Mouse (Mus musculus): ENCODE results near the gene Kctd11. TPM values are rescaled to one million over a fixed set of nuclear protein-coding genes. Genes with fewer than 3 reads are reported as not detected.
"Not testable (repeated sequence)": the region's sequence is repeated elsewhere in the genome, so short reads cannot be mapped to it uniquely, and the experiment has no call there.

Gene Kctd11
- polyA plus RNA-seq, 1 experiment from 2014 or later, result 9.4 TPM

GRCm38 (mm10) chr11:69876867-69877266, 4.3 kb downstream of the Kctd11 start:
- H3K27ac ChIP-seq, result peak overlapping the region; percentile 37; the same call in 1 of the 2 replicates
- ATAC-seq (replicated peaks; ENCODE audit: low FRiP score), result no peak
- 5% methylated on average over 12 of the region's 12 CpGs for WGBS
- 0 out of 2 replicates have a peak overlapping the region, but pooled peaks have one; percentile 1 for H3K9ac ChIP-seq
- no peaks in the 10 kb centered on the region for H3K36me3 ChIP-seq
- peak overlapping the region; percentile 18 for H3K4me3 ChIP-seq (replicated peaks)
- peaks cover 51% of the 10 kb centered on the region for H3K4me1 ChIP-seq
- peak overlapping the region; percentile 46 for H3K4me2 ChIP-seq
- H3K9me3 ChIP-seq (replicated peaks), result no peaks in the 10 kb centered on the region
- no peaks in the 10 kb centered on the region for H3K27me3 ChIP-seq

DNA sequence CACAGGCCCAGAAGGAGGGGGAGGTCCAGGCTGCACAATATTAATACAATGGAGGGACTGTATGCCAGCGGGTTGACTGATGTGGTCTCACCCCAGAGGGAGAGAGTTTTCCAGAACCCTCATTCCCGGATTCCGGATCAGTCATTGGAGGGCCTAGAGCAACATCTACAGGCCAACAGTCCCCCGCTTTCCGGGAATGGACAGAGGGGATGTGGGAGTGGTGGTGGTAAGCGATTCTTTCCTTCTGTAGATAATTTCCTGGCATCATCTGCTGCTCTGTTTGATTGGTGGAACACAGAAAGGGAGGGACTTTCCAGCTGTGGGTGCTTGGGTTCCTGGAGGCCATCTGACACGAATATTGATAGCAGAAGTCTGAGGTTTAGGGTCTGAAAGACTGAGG, 5.0 kb downstream of the Kctd11 start:
- H3K4me1 ChIP-seq, result peaks cover 44% of the 10 kb centered on the region
- no peak overlapping the region for H3K4me3 ChIP-seq (replicated peaks)
- no peaks in the 10 kb centered on the region for H3K27me3 ChIP-seq
- peak overlapping the region; percentile 37; the same call in 1 of the 2 replicates for H3K27ac ChIP-seq
- no peaks in the 10 kb centered on the region for H3K36me3 ChIP-seq
- WGBS, result 49% methylated on average over 7 of the region's 7 CpGs
- H3K9me3 ChIP-seq (replicated peaks), result no peaks in the 10 kb centered on the region
- ATAC-seq (replicated peaks; ENCODE audit: low FRiP score), result no peak
- no peak overlapping the region for H3K9ac ChIP-seq
- 0 out of 2 replicates have a peak overlapping the region, but pooled peaks have one; percentile 46 for H3K4me2 ChIP-seq

DNA sequence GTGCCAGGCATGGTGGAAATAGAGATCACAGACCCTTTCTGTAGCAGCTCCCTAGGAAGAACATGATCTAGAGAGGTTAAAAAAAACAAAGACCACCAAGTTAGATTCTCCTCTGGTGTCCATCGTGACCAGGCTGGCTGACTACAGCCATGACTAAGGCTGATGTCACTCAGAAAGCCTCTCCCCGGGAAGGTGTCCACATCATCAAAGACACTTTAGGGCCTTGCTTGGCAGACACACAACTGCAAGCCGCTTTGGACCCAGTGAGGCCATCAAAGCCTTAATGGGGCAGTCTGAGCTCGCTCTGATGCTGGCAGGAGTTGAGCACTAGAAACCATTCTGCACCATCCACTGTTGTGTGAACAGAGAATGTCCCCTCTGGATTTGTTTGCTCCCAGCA, 8.8 kb downstream of the Kctd11 start:
- Histone ChIP-seq H3K36me3 (no peaks in the 10 kb centered on the region), H3K27me3 (no peaks in the 10 kb centered on the region), H3K9me3 (replicated peaks) (no peaks in the 10 kb centered on the region), H3K9ac (no peak overlapping the region), H3K4me1 (peaks cover 16% of the 10 kb centered on the region), H3K4me3 (replicated peaks) (no peak overlapping the region), H3K4me2 (no peak overlapping the region), H3K27ac (no peak overlapping the region)
- no peak for ATAC-seq (replicated peaks; ENCODE audit: low FRiP score)
- WGBS, result 62% methylated on average over 4 of the region's 4 CpGs

- ATAC-seq (replicated peaks; ENCODE audit: low FRiP score), result no peak
Measured at GRCm38 (mm10) chr11:69871822-69872221, 9.4 kb downstream of the Kctd11 start.

GRCm38 (mm10) chr11:69870289-69871069, 10.7 kb downstream of the Kctd11 start:
- ATAC-seq (replicated peaks; ENCODE audit: low FRiP score), result no peak
- 91% methylated on average over 2 of the region's 2 CpGs for WGBS
- H3K36me3 ChIP-seq, result no peaks in the 10 kb centered on the region
- no peaks in the 10 kb centered on the region for H3K9me3 ChIP-seq (replicated peaks)
- H3K4me1 ChIP-seq, result no peaks in the 10 kb centered on the region
- no peaks in the 10 kb centered on the region for H3K27me3 ChIP-seq
- no peak overlapping the region for H3K27ac ChIP-seq
- no peak overlapping the region for H3K4me2 ChIP-seq
- no peak overlapping the region for H3K9ac ChIP-seq
- H3K4me3 ChIP-seq (replicated peaks), result no peak overlapping the region

More at GRCm38 (mm10) chr11:69871822-69872221, 9.4 kb downstream of the Kctd11 start:
- Histone ChIP-seq H3K4me3 (replicated peaks) (no peak overlapping the region), H3K27ac (no peak overlapping the region), H3K9ac (no peak overlapping the region), H3K9me3 (replicated peaks) (no peaks in the 10 kb centered on the region), H3K4me2 (no peak overlapping the region), H3K27me3 (no peaks in the 10 kb centered on the region), H3K4me1 (peaks cover 10% of the 10 kb centered on the region), H3K36me3 (no peaks in the 10 kb centered on the region)
- 83% methylated on average over 7 of the region's 7 CpGs for WGBS

DNA sequence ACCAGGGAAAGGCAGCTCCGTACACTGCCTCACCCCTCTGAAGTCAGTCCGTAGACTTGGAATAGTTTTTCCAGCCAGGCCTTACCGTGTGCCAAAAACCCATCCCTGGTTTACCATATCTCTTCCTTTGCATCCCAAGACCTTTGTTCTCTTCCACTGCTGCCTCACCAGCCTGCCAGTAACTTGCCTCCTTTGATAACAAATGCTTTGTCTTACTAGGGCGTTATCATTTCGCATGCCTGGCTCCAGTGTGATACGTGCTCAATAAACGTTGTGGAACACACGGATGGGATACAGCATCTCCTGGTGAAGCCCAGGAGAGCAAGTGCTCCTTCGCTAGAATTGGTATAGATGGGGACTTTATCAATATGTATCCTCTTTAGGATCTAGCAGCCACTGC, 13.9 kb downstream of the Kctd11 start:
- no peak overlapping the region for H3K9ac ChIP-seq
- H3K27me3 ChIP-seq, result no peaks in the 10 kb centered on the region
- ATAC-seq (replicated peaks; ENCODE audit: low FRiP score), result no peak

DNA sequence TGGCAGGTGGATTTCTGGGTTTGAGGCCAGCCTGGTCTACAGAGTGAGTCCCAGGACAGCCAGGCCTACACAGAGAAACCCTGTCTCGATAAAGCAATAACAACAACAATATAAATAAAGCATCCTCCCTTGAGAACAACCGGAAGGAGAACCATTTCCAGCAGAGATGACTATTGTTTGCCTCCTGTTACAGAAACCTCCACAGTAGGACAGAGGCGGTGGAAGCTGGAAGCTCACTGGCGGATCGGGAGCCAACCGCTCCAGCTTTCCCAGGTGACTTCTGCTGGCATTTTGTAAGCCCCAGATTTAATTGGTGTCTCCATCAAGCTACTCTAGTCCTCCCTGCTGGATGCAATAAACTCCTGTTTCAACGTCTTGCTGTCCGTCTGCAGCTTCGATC, 15.6 kb downstream of the Kctd11 start:
- no peak overlapping the region for H3K4me3 ChIP-seq (replicated peaks)
- H3K9ac ChIP-seq, result no peak overlapping the region
- H3K4me1 ChIP-seq, result no peaks in the 10 kb centered on the region; the same call in 1 of the 2 replicates
- no peak overlapping the region for H3K4me2 ChIP-seq
- no peak overlapping the region for H3K27ac ChIP-seq
- H3K9me3 ChIP-seq (replicated peaks), result no peaks in the 10 kb centered on the region
- 82% methylated on average over 9 of the region's 9 CpGs for WGBS
- no peaks in the 10 kb centered on the region for H3K27me3 ChIP-seq
- ATAC-seq (replicated peaks; ENCODE audit: low FRiP score), result no peak
- H3K36me3 ChIP-seq, result no peaks in the 10 kb centered on the region

More for the DNA sequence above, 13.9 kb downstream of the Kctd11 start:
- Histone ChIP-seq H3K4me2 (no peak overlapping the region), H3K36me3 (no peaks in the 10 kb centered on the region), H3K27ac (no peak overlapping the region), H3K4me3 (replicated peaks) (no peak overlapping the region), H3K9me3 (replicated peaks) (no peaks in the 10 kb centered on the region), H3K4me1 (no peaks in the 10 kb centered on the region; the same call in 1 of the 2 replicates)
- WGBS, result 74% methylated on average over 9 of the region's 9 CpGs

DNA sequence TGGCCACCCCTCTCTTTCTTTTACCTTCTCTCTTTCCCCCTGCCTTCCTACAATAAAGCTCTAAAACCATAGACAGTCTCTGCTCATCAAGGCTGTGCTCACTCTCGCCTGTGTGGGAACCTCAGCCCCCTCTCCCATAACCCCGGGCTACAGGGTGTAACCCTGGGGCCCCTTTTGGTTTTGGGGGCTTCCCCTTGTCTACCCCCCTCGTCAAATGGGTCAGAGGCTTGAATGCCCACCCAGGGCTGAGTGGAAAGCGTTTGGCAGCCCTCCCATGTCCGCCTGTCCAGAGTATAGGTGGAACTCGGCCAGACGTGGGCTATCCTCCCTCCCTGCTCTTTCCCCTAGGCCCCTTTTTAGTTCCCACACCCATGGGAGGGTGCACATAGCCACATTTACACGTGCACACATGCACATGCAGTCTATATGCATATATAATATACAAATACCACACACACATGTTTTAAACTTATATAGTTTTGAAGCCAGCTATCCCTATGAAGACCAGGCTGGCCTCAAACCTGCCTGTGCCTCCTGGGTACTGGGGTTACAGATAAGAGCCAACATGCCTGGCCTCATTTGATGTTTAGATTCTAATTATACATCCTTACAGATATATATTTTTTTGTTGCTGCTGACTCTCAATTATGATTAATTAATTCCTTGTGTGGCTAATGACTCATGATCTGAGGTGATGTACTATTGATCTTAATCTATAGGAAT, 16.9 kb downstream of the Kctd11 start:
- no peak overlapping the region for H3K9ac ChIP-seq
- H3K4me2 ChIP-seq, result no peak overlapping the region
- H3K4me3 ChIP-seq (replicated peaks), result no peak overlapping the region
- H3K9me3 ChIP-seq (replicated peaks), result no peaks in the 10 kb centered on the region
- no peak overlapping the region for H3K27ac ChIP-seq
- ATAC-seq (replicated peaks; ENCODE audit: low FRiP score), result no peak
- H3K36me3 ChIP-seq, result no peaks in the 10 kb centered on the region
- WGBS, result 39% methylated on average over 8 of the region's 8 CpGs
- H3K4me1 ChIP-seq, result no peaks in the 10 kb centered on the region; the same call in 1 of the 2 replicates
- H3K27me3 ChIP-seq, result peaks cover 6% of the 10 kb centered on the region; the same call in 1 of the 2 replicates

GRCm38 (mm10) chr11:69863729-69864128, 17.5 kb downstream of the Kctd11 start:
- H3K9me3 ChIP-seq (replicated peaks); H3K4me1 ChIP-seq; H3K36me3 ChIP-seq; ATAC-seq (replicated peaks; ENCODE audit: low FRiP score); H3K4me3 ChIP-seq (replicated peaks); H3K9ac ChIP-seq; H3K4me2 ChIP-seq; H3K27ac ChIP-seq: not testable (repeated sequence)
- 52% methylated on average over 3 of the region's 3 CpGs for WGBS
- H3K27me3 ChIP-seq, result peaks cover 12% of the 10 kb centered on the region

GRCm38 (mm10) chr11:69858113-69858998, 22.9 kb downstream of the Kctd11 start, which contains the start of gene Tnk1:
Gene Tnk1 (minus strand): TSS chr11:69858730.
- Histone ChIP-seq H3K4me2 (peak within 1 kb of the TSS; percentile 51), H3K9ac (peak within 1 kb of the TSS; percentile 39; the same call in 1 of the 2 replicates), H3K27ac (peak within 1 kb of the TSS; percentile 41), H3K27me3 (peaks cover 23% of the 10 kb centered on the region), H3K9me3 (replicated peaks) (no peaks in the 10 kb centered on the region), H3K4me3 (replicated peaks) (peak within 1 kb of the TSS; percentile 38), H3K4me1 (peaks cover 23% of the 10 kb centered on the region), H3K36me3 (no peaks in the 10 kb centered on the region)
- ATAC-seq (replicated peaks; ENCODE audit: low FRiP score), result peak; percentile 61
- WGBS, result 19% methylated on average over 30 of the region's 30 CpGs

DNA sequence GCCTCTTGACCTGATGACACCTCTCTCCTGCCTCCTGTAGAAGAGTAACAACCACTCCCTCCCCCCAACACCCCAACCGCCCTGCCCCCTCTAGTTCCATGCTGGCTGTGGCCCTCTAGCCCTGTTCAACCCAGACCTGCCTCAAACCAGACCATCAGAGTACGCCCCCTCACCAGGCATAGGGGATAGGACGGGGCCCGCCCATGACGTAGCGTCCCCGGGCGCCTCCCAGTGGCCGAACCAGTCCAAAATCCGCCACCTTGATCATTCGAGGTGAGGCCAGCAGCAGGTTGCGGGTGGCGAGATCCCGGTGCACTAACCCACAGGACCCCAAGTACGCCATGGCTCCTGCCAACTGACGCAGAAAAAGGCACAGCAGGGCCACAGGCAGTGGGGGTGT, 25.9 kb downstream of the Kctd11 start:
- ATAC-seq (replicated peaks; ENCODE audit: low FRiP score), result peak; percentile 77

More for the DNA sequence above, 25.9 kb downstream of the Kctd11 start:
- Histone ChIP-seq H3K4me3 (replicated peaks) (no peak overlapping the region), H3K4me2 (peak overlapping the region; percentile 39), H3K9ac (no peak overlapping the region), H3K27me3 (peaks cover 23% of the 10 kb centered on the region), H3K4me1 (peaks cover 28% of the 10 kb centered on the region), H3K27ac (0 out of 2 replicates have a peak overlapping the region, but pooled peaks have one; percentile 7), H3K36me3 (peaks cover 25% of the 10 kb centered on the region), H3K9me3 (replicated peaks) (no peaks in the 10 kb centered on the region)
- 27% methylated on average over 16 of the region's 16 CpGs for WGBS
